Mouse (Mus musculus) ES-E14 (cell line): Measurements from ENCODE around the gene Sema6d.

Experiments used
- ZC3H11A ChIP-seq: IDR thresholded peaks from 2 replicates; pipeline ENCODE4 v1.6.1; 2012; ENCODE audit warnings: low read depth, mild to moderate bottlenecking, inconsistent platforms, low read length, borderline replicate concordance
- ZNF384 ChIP-seq: IDR thresholded peaks from 2 replicates; pipeline ENCODE4 v1.6.1; 2012; ENCODE audit warnings: low read depth, low read length, inconsistent platforms

DNA sequence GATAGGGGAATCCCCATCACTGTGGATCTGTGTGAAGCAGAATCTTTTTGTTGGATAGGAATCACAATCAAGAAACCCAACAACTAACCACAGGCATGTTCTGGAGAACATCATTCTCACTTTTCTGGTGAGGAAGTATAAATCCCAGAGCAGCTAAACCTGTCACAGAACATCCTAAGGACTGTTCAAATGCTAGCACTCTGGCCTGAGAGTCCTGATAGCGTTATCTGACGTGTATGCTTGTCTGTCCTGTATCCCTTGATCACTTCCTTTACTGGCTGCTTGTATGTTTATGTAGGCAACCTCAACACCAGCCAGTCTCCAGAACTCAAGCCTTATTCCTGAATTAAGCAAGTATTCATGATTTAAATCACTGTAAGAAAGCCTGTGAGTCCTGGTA, 281.6 kb downstream of the Sema6d start:
- TF ChIP-seq ZNF384 (no peak), ZC3H11A (no peak)
